Mouse (Mus musculus): Measurements from ENCODE around the gene Tfrc. TPM values are rescaled to one million over a fixed set of nuclear protein-coding genes. Genes with fewer than 3 reads are reported as not detected.
"Not testable (repeated sequence)": the region's sequence is repeated elsewhere in the genome, so short reads cannot be mapped to it uniquely, and the experiment has no call there.

The Tfrc gene
- polyA plus RNA-seq, 2 experiments, result 235 to 388 TPM

DNA sequence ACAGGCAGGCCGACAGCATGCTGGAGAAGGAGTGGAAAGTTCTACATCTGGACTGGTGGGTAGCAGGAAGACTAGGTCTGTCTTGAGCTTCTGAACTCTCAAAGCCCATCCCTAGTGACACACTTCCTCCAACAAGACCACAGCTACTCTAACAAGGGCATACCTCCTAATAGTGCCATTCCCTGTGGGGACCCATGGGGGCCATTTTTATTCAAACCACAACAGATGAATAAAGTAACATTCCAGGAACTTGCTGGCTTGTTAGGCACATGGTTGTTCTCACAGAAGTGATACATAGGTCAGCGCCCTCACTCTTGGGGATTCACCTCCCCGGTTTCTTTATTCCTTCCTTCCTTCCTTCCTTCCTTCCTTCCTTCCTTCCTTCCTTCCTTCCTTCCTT lies 27.6 kb downstream of the Tfrc start:
- H3K9ac ChIP-seq (replicated peaks), result no peak overlapping the region
- H3K4me2 ChIP-seq (ENCODE audit: low read depth), result no peak overlapping the region
- no peak overlapping the region for H3K4me3 ChIP-seq (ENCODE audit: insufficient read depth in 1 of 2, low read depth in 2 of 2, low read length in 2 of 2)
- peaks cover 20% of the 10 kb centered on the region for H3K36me3 ChIP-seq (replicated peaks; ENCODE audit: control insufficient read depth, insufficient read depth, low read depth)
- peaks cover 0 to 7% of the 10 kb centered on the region in 2 experiments; a peak in 2 of 4 replicates for H3K4me1 ChIP-seq (replicated peaks; ENCODE audit: control insufficient read depth in 2 of 2, insufficient read depth in 2 of 2, low read length in 1 of 2)
- H3K9me3 ChIP-seq (ENCODE audit: control insufficient read depth, low read length), result no peaks in the 10 kb centered on the region
- no peak overlapping the region for H3K27ac ChIP-seq
- no peak for TF ChIP-seq EP300 (IDR thresholded peaks at IDR 0.05; ENCODE audit: low read depth)
- no peak for TF ChIP-seq CTCF (IDR thresholded peaks at IDR 0.05; ENCODE audit: low read depth)
- H3K27me3 ChIP-seq (ENCODE audit: control insufficient read depth, insufficient read depth, low read length), result no peaks in the 10 kb centered on the region
- 61% methylated on average over 3 of the region's 3 CpGs for WGBS (ENCODE audit: insufficient replicate concordance)
- no peak for DNase-seq (ENCODE audit: low read depth in 3 of 3, low spot score in 3 of 3)
- ATAC-seq (ENCODE audit: insufficient read depth), result no peak

DNA sequence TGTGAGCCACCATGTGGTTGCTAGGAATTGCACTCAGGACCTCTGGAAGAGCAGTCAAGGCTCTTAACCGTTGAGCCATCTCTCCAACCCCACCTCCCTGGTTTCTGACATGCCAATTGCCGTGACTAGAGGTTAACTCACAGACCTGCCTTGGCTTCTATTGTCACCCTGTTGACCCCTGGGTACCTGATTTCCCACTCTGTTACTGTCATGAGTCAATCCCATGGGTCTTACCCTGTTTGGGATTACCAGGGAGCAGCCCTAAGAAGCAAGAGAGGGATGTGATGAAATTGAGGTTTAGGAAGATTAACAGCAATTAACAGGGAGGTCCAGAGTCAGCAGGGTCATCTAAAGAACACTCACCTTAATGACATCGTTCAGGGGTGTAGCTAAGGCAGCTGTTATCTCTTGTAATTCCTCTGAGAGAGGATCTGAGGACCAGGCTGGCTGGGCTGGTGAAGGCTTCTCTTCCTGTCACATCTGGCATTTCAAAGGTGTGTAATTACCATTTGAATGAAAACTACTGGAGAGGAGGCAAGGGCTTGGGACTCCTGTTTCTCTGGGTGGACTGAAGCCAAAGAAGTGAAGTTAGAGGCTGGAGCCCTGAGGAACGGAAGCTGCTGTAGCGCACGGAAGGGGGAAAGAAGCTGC lies 28.3 kb downstream of the Tfrc start:
- 25% methylated on average over 6 of the region's 6 CpGs for WGBS (ENCODE audit: insufficient replicate concordance)

DNA sequence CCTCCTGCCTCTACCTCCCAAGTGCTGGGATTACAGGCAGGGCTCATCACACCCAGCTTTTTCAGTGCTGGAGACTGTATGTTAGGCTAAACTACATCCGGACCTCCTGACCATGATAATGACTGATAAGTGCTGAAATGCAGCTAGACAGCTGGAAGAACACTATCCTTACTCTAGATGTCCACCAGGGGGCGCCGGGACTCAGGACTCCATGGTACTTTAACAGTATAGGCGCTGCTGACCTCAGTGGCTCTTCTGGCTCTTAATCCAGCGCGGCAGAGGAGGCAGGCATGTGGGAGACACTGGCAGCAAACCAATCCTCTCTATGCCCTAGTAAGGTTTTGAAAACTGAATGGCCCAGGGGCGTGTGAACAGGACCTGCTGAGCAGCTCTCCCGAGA lies 29.8 kb downstream of the Tfrc start:
- peak; percentile 75 to 79 (median 77) for DNase-seq (ENCODE audit: low read depth in 3 of 3, low spot score in 3 of 3)
- 7% methylated on average over 8 of the region's 8 CpGs for WGBS (ENCODE audit: insufficient replicate concordance)
- peak; percentile 63 for ATAC-seq (ENCODE audit: insufficient read depth)

More for the DNA sequence above, 28.3 kb downstream of the Tfrc start:
- H3K4me2 ChIP-seq (ENCODE audit: low read depth), result no peak overlapping the region
- H3K9me3 ChIP-seq (ENCODE audit: control insufficient read depth, low read length), result no peaks in the 10 kb centered on the region
- no peak for DNase-seq (ENCODE audit: low read depth in 3 of 3, low spot score in 3 of 3)
- H3K27me3 ChIP-seq (ENCODE audit: control insufficient read depth, insufficient read depth, low read length), result no peaks in the 10 kb centered on the region
- no peak for ATAC-seq (ENCODE audit: insufficient read depth)
- H3K9ac ChIP-seq (replicated peaks), result no peak overlapping the region
- no peak overlapping the region for H3K27ac ChIP-seq
- peaks cover 14% of the 10 kb centered on the region for H3K36me3 ChIP-seq (replicated peaks; ENCODE audit: control insufficient read depth, insufficient read depth, low read depth)
- TF ChIP-seq EP300 (IDR thresholded peaks at IDR 0.05; ENCODE audit: low read depth) (no peak), CTCF (IDR thresholded peaks at IDR 0.05; ENCODE audit: low read depth) (no peak)
- peaks cover 0 to 7% of the 10 kb centered on the region in 2 experiments; a peak in 2 of 4 replicates for H3K4me1 ChIP-seq (replicated peaks; ENCODE audit: control insufficient read depth in 2 of 2, insufficient read depth in 2 of 2, low read length in 1 of 2)
- H3K4me3 ChIP-seq (ENCODE audit: insufficient read depth in 1 of 2, low read depth in 2 of 2, low read length in 2 of 2), result no peak overlapping the region

DNA sequence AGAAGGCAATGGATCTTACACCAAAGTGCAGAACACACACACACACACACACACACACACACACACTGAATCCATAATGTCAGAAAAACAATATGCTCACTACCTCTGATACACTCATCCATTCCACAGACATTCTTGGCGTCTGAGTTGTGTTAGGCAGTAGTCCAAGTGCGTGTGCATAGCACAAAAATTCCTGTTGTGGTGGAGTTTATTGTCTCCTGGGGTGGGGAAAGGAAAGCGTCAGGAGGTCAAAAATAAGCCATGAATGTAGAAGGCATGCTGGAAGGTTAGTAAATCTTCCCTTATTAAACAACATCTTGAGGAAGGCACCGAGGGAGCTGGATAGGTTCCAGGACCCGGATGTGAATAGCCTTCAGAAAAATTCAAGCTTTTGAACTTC lies 31.4 kb downstream of the Tfrc start:
- no peak for ATAC-seq (ENCODE audit: insufficient read depth)
- DNase-seq (ENCODE audit: low read depth in 3 of 3, low spot score in 3 of 3), result no peak
- no peaks in the 10 kb centered on the region for H3K27me3 ChIP-seq (ENCODE audit: control insufficient read depth, insufficient read depth, low read length)
- no peaks in the 10 kb centered on the region for H3K36me3 ChIP-seq (replicated peaks; ENCODE audit: control insufficient read depth, insufficient read depth, low read depth)
- H3K9me3 ChIP-seq (ENCODE audit: control insufficient read depth, low read length), result no peaks in the 10 kb centered on the region
- H3K4me2 ChIP-seq (ENCODE audit: low read depth), result no peak overlapping the region
- H3K4me1 ChIP-seq (replicated peaks; ENCODE audit: control insufficient read depth in 2 of 2, insufficient read depth in 2 of 2, low read length in 1 of 2), result peaks cover 2 to 12% of the 10 kb centered on the region in 2 experiments; a peak in 3 of 4 replicates
- TF ChIP-seq CTCF (IDR thresholded peaks at IDR 0.05; ENCODE audit: low read depth) (no peak), EP300 (IDR thresholded peaks at IDR 0.05; ENCODE audit: low read depth) (no peak)
- WGBS (ENCODE audit: insufficient replicate concordance), result 78% methylated on average over 5 of the region's 5 CpGs
- no peak overlapping the region for H3K9ac ChIP-seq (replicated peaks)
- H3K4me3 ChIP-seq (ENCODE audit: insufficient read depth in 1 of 2, low read depth in 2 of 2, low read length in 2 of 2), result no peak overlapping the region
- no peak overlapping the region for H3K27ac ChIP-seq

More for the DNA sequence above, 29.8 kb downstream of the Tfrc start:
- no peak overlapping the region for H3K27ac ChIP-seq
- H3K4me1 ChIP-seq (replicated peaks; ENCODE audit: control insufficient read depth in 2 of 2, insufficient read depth in 2 of 2, low read length in 1 of 2), result peaks cover 0 to 7% of the 10 kb centered on the region in 2 experiments; a peak in 3 of 4 replicates
- H3K27me3 ChIP-seq (ENCODE audit: control insufficient read depth, insufficient read depth, low read length), result no peaks in the 10 kb centered on the region
- H3K9ac ChIP-seq (replicated peaks), result no peak overlapping the region
- no peaks in the 10 kb centered on the region for H3K9me3 ChIP-seq (ENCODE audit: control insufficient read depth, low read length)
- no peaks in the 10 kb centered on the region; the same call in 1 of the 2 replicates for H3K36me3 ChIP-seq (replicated peaks; ENCODE audit: control insufficient read depth, insufficient read depth, low read depth)
- no peak overlapping the region for H3K4me2 ChIP-seq (ENCODE audit: low read depth)
- no peak overlapping the region for H3K4me3 ChIP-seq (ENCODE audit: insufficient read depth in 1 of 2, low read depth in 2 of 2, low read length in 2 of 2)
- TF ChIP-seq EP300 (IDR thresholded peaks at IDR 0.05; ENCODE audit: low read depth) (no peak), CTCF (IDR thresholded peaks at IDR 0.05; ENCODE audit: low read depth) (peak; percentile 96)

DNA sequence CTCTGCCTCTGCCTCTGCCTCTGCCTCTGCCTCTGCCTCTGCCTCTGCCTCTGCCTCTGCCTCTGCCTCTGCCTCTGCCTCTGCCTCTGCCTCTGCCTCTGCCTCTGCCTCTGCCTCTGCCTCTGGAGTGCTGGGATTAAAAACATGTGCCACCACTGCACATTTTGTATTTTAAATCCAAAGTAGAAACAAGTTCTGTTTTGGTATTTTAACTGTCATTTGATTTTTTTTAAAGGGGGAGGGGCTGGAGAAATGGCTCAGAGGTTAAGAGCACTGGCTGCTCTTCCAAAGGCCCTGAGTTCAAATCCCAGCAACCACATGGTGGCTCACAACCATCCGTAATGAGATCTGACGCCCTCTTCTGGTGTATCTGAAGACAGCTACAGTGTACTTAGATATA lies 32.0 kb downstream of the Tfrc start:
- not testable (repeated sequence) for H3K9ac ChIP-seq (replicated peaks); DNase-seq (ENCODE audit: low read depth in 3 of 3, low spot score in 3 of 3); ATAC-seq (ENCODE audit: insufficient read depth); H3K27ac ChIP-seq; H3K9me3 ChIP-seq (ENCODE audit: control insufficient read depth, low read length); H3K4me2 ChIP-seq (ENCODE audit: low read depth); H3K36me3 ChIP-seq (replicated peaks; ENCODE audit: control insufficient read depth, insufficient read depth, low read depth); H3K27me3 ChIP-seq (ENCODE audit: control insufficient read depth, insufficient read depth, low read length); H3K4me3 ChIP-seq (ENCODE audit: insufficient read depth in 1 of 2, low read depth in 2 of 2, low read length in 2 of 2)
- H3K4me1 ChIP-seq (replicated peaks; ENCODE audit: control insufficient read depth in 2 of 2, insufficient read depth in 2 of 2, low read length in 1 of 2), result peaks cover 4 to 18% of the 10 kb centered on the region in 2 experiments; a peak in 3 of 4 replicates
- 52% methylated on average over 2 of the region's 2 CpGs for WGBS (ENCODE audit: insufficient replicate concordance)

Data from liver, embryonic 14.5 days (tissue).